Mouse (Mus musculus) hindbrain, embryonic 13.5 days (tissue): ENCODE data around the gene Slc30a2. TPM values are rescaled to one million over a fixed set of nuclear protein-coding genes. Genes with fewer than 3 reads are reported as not detected.

Experiments used
- ATAC-seq: fragments of 200-750 bp; cut with Nextera tagmentation; 2 replicates; pipeline ENCODE4 v1.8.0; 2017; ENCODE audit warnings: moderate TSS enrichment; ENCODE audit not compliant: low FRiP score
- H3K27ac ChIP-seq: fragments of 300-500 bp; sonication (generic); 2 replicates; pipeline ENCODE4 v1.5.1; 2015; ENCODE audit warnings: inconsistent platforms, mild to moderate bottlenecking, moderate library complexity
- H3K27me3 ChIP-seq: fragments of 300-500 bp; sonication (generic); 2 replicates; pipeline ENCODE4 v1.6.1; 2015; ENCODE audit warnings: mild to moderate bottlenecking, inconsistent platforms
- H3K36me3 ChIP-seq: fragments of 300-500 bp; sonication (generic); 2 replicates; pipeline ENCODE4 v1.6.1; 2015; ENCODE audit warnings: mild to moderate bottlenecking, inconsistent platforms
- H3K4me1 ChIP-seq: fragments of 300-500 bp; sonication (generic); replicated peaks from 2 replicates; pipeline ENCODE4 v1.6.1; 2015; ENCODE audit warnings: inconsistent platforms
- H3K4me2 ChIP-seq: fragments of 300-500 bp; sonication (generic); 2 replicates; pipeline ENCODE4 v1.6.1; 2015; ENCODE audit warnings: inconsistent platforms, mild to moderate bottlenecking, moderate library complexity
- H3K4me3 ChIP-seq: fragments of 300-500 bp; sonication (generic); 2 replicates; pipeline ENCODE4 v1.5.1; 2015; ENCODE audit warnings: mild to moderate bottlenecking, inconsistent platforms
- H3K9ac ChIP-seq: fragments of 300-500 bp; sonication (generic); 2 replicates; pipeline ENCODE4 v1.6.1; 2015; ENCODE audit warnings: mild to moderate bottlenecking, inconsistent platforms
- H3K9me3 ChIP-seq: fragments of 300-500 bp; sonication (generic); 2 replicates; pipeline ENCODE4 v1.6.1; 2016; ENCODE audit warnings: inconsistent platforms
- WGBS: fragments of 180-500 bp; shearing (Covaris S2); methylation state at CpG from one replicate; pipeline ENCODE4 v1.1.7; 2015; 5-methylcytosine and 5-hydroxymethylcytosine counted together
- polyA plus RNA-seq: library from polyadenylated mRNA; unstranded; fragments of >200 nt; fragmentation: Nextera tagmentation; extraction: Ambion mirVana; gene quantifications from 2 replicates; pipeline ENCODE4 v1.2.1, GENCODE M21; 2015

Gene Slc30a2
- polyA plus RNA-seq, 1 experiment from 2014 or later, result not detected

- 0 out of 2 replicates have a peak, but pooled peaks cover 9% of the 10 kb centered on the region for H3K27me3 ChIP-seq
- no peaks in the 10 kb centered on the region for H3K9me3 ChIP-seq
- H3K9ac ChIP-seq, result peak overlapping the region; percentile 46; the same call in 1 of the 2 replicates
- peaks cover 13% of the 10 kb centered on the region; the same call in 1 of the 2 replicates for H3K4me1 ChIP-seq
- H3K27ac ChIP-seq, result no peak overlapping the region
- no peak overlapping the region for H3K4me3 ChIP-seq
- WGBS, result 42% methylated on average over 18 of the region's 18 CpGs
- H3K36me3 ChIP-seq, result no peaks in the 10 kb centered on the region
- H3K4me2 ChIP-seq, result no peak overlapping the region
- ATAC-seq, result no peak
Measured at GRCm38 (mm10) chr4:134351329-134352260, 8.6 kb downstream of the Slc30a2 start.

- no peak overlapping the region for H3K27ac ChIP-seq
- ATAC-seq, result no peak
- H3K9me3 ChIP-seq, result no peaks in the 10 kb centered on the region
- WGBS, result 63% methylated on average over 12 of the region's 12 CpGs
- no peaks in the 10 kb centered on the region for H3K36me3 ChIP-seq
- no peak overlapping the region for H3K4me2 ChIP-seq
- peak overlapping the region; percentile 46; the same call in 1 of the 2 replicates for H3K9ac ChIP-seq
- H3K4me1 ChIP-seq, result peaks cover 17% of the 10 kb centered on the region
- H3K27me3 ChIP-seq, result peaks cover 12% of the 10 kb centered on the region
- H3K4me3 ChIP-seq, result no peak overlapping the region
Measured at GRCm38 (mm10) chr4:134352261-134352707, 9.3 kb downstream of the Slc30a2 start.

GRCm38 (mm10) chr4:134352929-134353328, 9.9 kb downstream of the Slc30a2 start:
- Histone ChIP-seq H3K27me3 (peaks cover 18% of the 10 kb centered on the region), H3K9me3 (no peaks in the 10 kb centered on the region), H3K36me3 (no peaks in the 10 kb centered on the region), H3K4me2 (no peak overlapping the region), H3K4me1 (peaks cover 23% of the 10 kb centered on the region), H3K27ac (no peak overlapping the region), H3K9ac (no peak overlapping the region), H3K4me3 (no peak overlapping the region)
- ATAC-seq, result no peak
- 82% methylated on average over 7 of the region's 7 CpGs for WGBS

GRCm38 (mm10) chr4:134353527-134354409, 10.8 kb downstream of the Slc30a2 start:
- Histone ChIP-seq H3K4me2 (no peak overlapping the region), H3K9ac (no peak overlapping the region), H3K36me3 (no peaks in the 10 kb centered on the region), H3K4me1 (peaks cover 23% of the 10 kb centered on the region), H3K27me3 (peaks cover 25% of the 10 kb centered on the region), H3K9me3 (no peaks in the 10 kb centered on the region), H3K27ac (no peak overlapping the region), H3K4me3 (no peak overlapping the region)
- ATAC-seq, result no peak
- WGBS, result 61% methylated on average over 5 of the region's 5 CpGs

- no peak overlapping the region for H3K4me3 ChIP-seq
- peaks cover 23% of the 10 kb centered on the region for H3K4me1 ChIP-seq
- no peak overlapping the region for H3K9ac ChIP-seq
- peak; percentile 32; the same call in 1 of the 2 replicates for ATAC-seq
- H3K9me3 ChIP-seq, result no peaks in the 10 kb centered on the region
- H3K36me3 ChIP-seq, result no peaks in the 10 kb centered on the region
- no peak overlapping the region for H3K4me2 ChIP-seq
- H3K27me3 ChIP-seq, result peaks cover 30% of the 10 kb centered on the region
- no peak overlapping the region for H3K27ac ChIP-seq
- 58% methylated on average over 16 of the region's 16 CpGs for WGBS
Measured at GRCm38 (mm10) chr4:134355841-134356452, 13.0 kb downstream of the Slc30a2 start.

GRCm38 (mm10) chr4:134356591-134357460, 13.8 kb downstream of the Slc30a2 start:
- no peak overlapping the region for H3K27ac ChIP-seq
- H3K27me3 ChIP-seq, result peaks cover 30% of the 10 kb centered on the region
- H3K36me3 ChIP-seq, result no peaks in the 10 kb centered on the region
- H3K9me3 ChIP-seq, result no peaks in the 10 kb centered on the region
- peaks cover 18% of the 10 kb centered on the region for H3K4me1 ChIP-seq
- H3K4me2 ChIP-seq, result peak overlapping the region; percentile 47
- H3K9ac ChIP-seq, result peak overlapping the region; percentile 58
- peak; percentile 58; the same call in 1 of the 2 replicates for ATAC-seq
- 20% methylated on average over 22 of the region's 22 CpGs for WGBS
- peak overlapping the region; percentile 22 for H3K4me3 ChIP-seq

GRCm38 (mm10) chr4:134357461-134357771, 14.4 kb downstream of the Slc30a2 start:
- H3K4me2 ChIP-seq, result peak overlapping the region; percentile 47
- 42% methylated on average over 17 of the region's 17 CpGs for WGBS
- no peaks in the 10 kb centered on the region for H3K9me3 ChIP-seq
- H3K4me3 ChIP-seq, result peak overlapping the region; percentile 22
- peaks cover 30% of the 10 kb centered on the region for H3K27me3 ChIP-seq
- no peak overlapping the region for H3K27ac ChIP-seq
- no peaks in the 10 kb centered on the region for H3K36me3 ChIP-seq
- ATAC-seq, result no peak; the same call in 1 of the 2 replicates
- H3K9ac ChIP-seq, result peak overlapping the region; percentile 58
- H3K4me1 ChIP-seq, result peaks cover 12% of the 10 kb centered on the region

GRCm38 (mm10) chr4:134359649-134360048, 16.7 kb downstream of the Slc30a2 start:
- 88% methylated on average over 6 of the region's 6 CpGs for WGBS
- H3K9me3 ChIP-seq, result no peaks in the 10 kb centered on the region
- H3K4me3 ChIP-seq, result no peak overlapping the region
- H3K36me3 ChIP-seq, result no peaks in the 10 kb centered on the region
- H3K27me3 ChIP-seq, result peaks cover 39% of the 10 kb centered on the region
- H3K9ac ChIP-seq, result no peak overlapping the region
- H3K4me1 ChIP-seq, result peaks cover 10% of the 10 kb centered on the region
- no peak overlapping the region for H3K4me2 ChIP-seq
- no peak overlapping the region for H3K27ac ChIP-seq
- no peak for ATAC-seq

- no peak overlapping the region for H3K4me2 ChIP-seq
- H3K4me3 ChIP-seq, result no peak overlapping the region
- H3K4me1 ChIP-seq, result peaks cover 10% of the 10 kb centered on the region
- H3K27ac ChIP-seq, result no peak overlapping the region
- no peaks in the 10 kb centered on the region for H3K9me3 ChIP-seq
- ATAC-seq, result no peak
- no peaks in the 10 kb centered on the region for H3K36me3 ChIP-seq
- peaks cover 44% of the 10 kb centered on the region for H3K27me3 ChIP-seq
- 48% methylated on average over 4 of the region's 5 CpGs for WGBS
- H3K9ac ChIP-seq, result no peak overlapping the region
Measured at GRCm38 (mm10) chr4:134361215-134361614, 18.2 kb downstream of the Slc30a2 start.

GRCm38 (mm10) chr4:134362124-134362523, 19.1 kb downstream of the Slc30a2 start:
- no peaks in the 10 kb centered on the region for H3K36me3 ChIP-seq
- no peak overlapping the region for H3K9ac ChIP-seq
- H3K27me3 ChIP-seq, result peaks cover 50% of the 10 kb centered on the region
- no peaks in the 10 kb centered on the region for H3K9me3 ChIP-seq
- H3K4me2 ChIP-seq, result no peak overlapping the region
- H3K4me3 ChIP-seq, result no peak overlapping the region
- no peak overlapping the region for H3K27ac ChIP-seq
- 73% methylated on average over 9 of the region's 9 CpGs for WGBS
- ATAC-seq, result no peak
- H3K4me1 ChIP-seq, result peaks cover 8% of the 10 kb centered on the region

- no peaks in the 10 kb centered on the region for H3K36me3 ChIP-seq
- 23% methylated on average over 9 of the region's 9 CpGs for WGBS
- no peak overlapping the region for H3K9ac ChIP-seq
- H3K4me3 ChIP-seq, result no peak overlapping the region
- no peak overlapping the region for H3K27ac ChIP-seq
- H3K9me3 ChIP-seq, result no peaks in the 10 kb centered on the region
- no peak overlapping the region for H3K4me2 ChIP-seq
- H3K27me3 ChIP-seq, result peaks cover 50% of the 10 kb centered on the region
- ATAC-seq, result no peak
- H3K4me1 ChIP-seq, result peaks cover 3% of the 10 kb centered on the region
Measured at GRCm38 (mm10) chr4:134362586-134362985, 19.6 kb downstream of the Slc30a2 start.
